Mouse (Mus musculus): ENCODE results near the gene Mtor.

Mtor gene

GRCm38 (mm10) chr4:148491448-148491847 is 43.0 kb downstream of the Mtor start:
- DNase-seq: no peak

GRCm38 (mm10) chr4:148495160-148495559 is 46.7 kb downstream of the Mtor start:
- no peak for DNase-seq

GRCm38 (mm10) chr4:148495874-148496689 is 47.7 kb downstream of the Mtor start:
- DNase-seq: no peak

GRCm38 (mm10) chr4:148500410-148500867 is 52.0 kb downstream of the Mtor start, which contains the start of gene Angptl7:
Gene Angptl7, minus strand, starts transcription at chr4:148500460.
- DNase-seq: peak in 1 of 2 experiments; percentile 8

- peak; percentile 16 to 22 for DNase-seq
Observed at GRCm38 (mm10) chr4:148504497-148504959, 56.1 kb downstream of the Mtor start.

- DNase-seq: peak in 1 of 2 experiments; percentile 14
Observed at GRCm38 (mm10) chr4:148507585-148507984, 59.2 kb downstream of the Mtor start.

- no peak for DNase-seq
Observed at GRCm38 (mm10) chr4:148508084-148508849, 59.9 kb downstream of the Mtor start.

GRCm38 (mm10) chr4:148509450-148510084 is 61.2 kb downstream of the Mtor start:
- no peak for DNase-seq

GRCm38 (mm10) chr4:148510691-148511090 is 62.3 kb downstream of the Mtor start:
- DNase-seq: peak; percentile 21 to 26

- no peak for DNase-seq
Observed at GRCm38 (mm10) chr4:148511334-148511733, 62.9 kb downstream of the Mtor start.

- peak in 1 of 2 experiments; percentile 30 for DNase-seq
Observed at GRCm38 (mm10) chr4:148513021-148513559, 64.7 kb downstream of the Mtor start.

- no peak for DNase-seq
Observed at GRCm38 (mm10) chr4:148515313-148515712, 66.9 kb downstream of the Mtor start.

GRCm38 (mm10) chr4:148517809-148518208 is 69.4 kb downstream of the Mtor start:
- DNase-seq: no peak

GRCm38 (mm10) chr4:148518235-148518795 is 69.9 kb downstream of the Mtor start:
- no peak for DNase-seq

- DNase-seq: no peak
Observed at GRCm38 (mm10) chr4:148523538-148523937, 75.1 kb downstream of the Mtor start.

- no peak for DNase-seq
Observed at GRCm38 (mm10) chr4:148527158-148527910, 78.9 kb downstream of the Mtor start.

- no peak for DNase-seq
Observed at GRCm38 (mm10) chr4:148530351-148530750, 81.9 kb downstream of the Mtor start.

- no peak for DNase-seq
Observed at GRCm38 (mm10) chr4:148530778-148531177, 82.4 kb downstream of the Mtor start.

GRCm38 (mm10) chr4:148531341-148531740 is 82.9 kb downstream of the Mtor start:
- no peak for DNase-seq

GRCm38 (mm10) chr4:148532516-148532915 is 84.1 kb downstream of the Mtor start:
- no peak for DNase-seq

GRCm38 (mm10) chr4:148533613-148534328 is 85.4 kb downstream of the Mtor start:
- DNase-seq: no peak

All from lung, adult 18-20 months (tissue).